Mouse (Mus musculus) megakaryocyte, adult 5-6 weeks (primary cell): ENCODE data around the gene Pwwp2b. TPM values are rescaled to one million over a fixed set of nuclear protein-coding genes. Genes with fewer than 3 reads are reported as not detected.

Experiments used
- ATAC-seq: 2 replicates; pipeline ENCODE4 v1.8.0; 2016; ENCODE audit warnings: mild to moderate bottlenecking, inconsistent platforms; ENCODE audit not compliant: poor library complexity, severe bottlenecking
- total RNA-seq, 2 experiments: library from RNA; stranded (forward) in 1 of 2; stranded (reverse) in 1 of 2; fragments of 153-499, 151-499 nt in 1 of 2; fragments of 221-1000, 200-1000 nt in 1 of 2; gene quantifications; 2 replicates each; pipeline versions ENCODE4 v1.2.3 to v1.2.4; 2015 to 2017

Pwwp2b gene
- total RNA-seq, 2 experiments from 2014 or later = 2.6 to 3.3 TPM

- no peak for ATAC-seq
Measured at GRCm38 (mm10) chr7:139224070-139224469, 24.2 kb upstream of the Pwwp2b start.

GRCm38 (mm10) chr7:139224725-139225124 lies 23.6 kb upstream of the Pwwp2b start:
- ATAC-seq = peak; percentile 92

GRCm38 (mm10) chr7:139226416-139226815 lies 21.9 kb upstream of the Pwwp2b start:
- no peak for ATAC-seq

GRCm38 (mm10) chr7:139228447-139229171 lies 19.7 kb upstream of the Pwwp2b start:
- ATAC-seq = no peak

- no peak for ATAC-seq
Measured at GRCm38 (mm10) chr7:139229837-139230236, 18.4 kb upstream of the Pwwp2b start.

- ATAC-seq = no peak
Measured at GRCm38 (mm10) chr7:139230241-139230640, 18.0 kb upstream of the Pwwp2b start.

- ATAC-seq = peak; percentile 97
Measured at GRCm38 (mm10) chr7:139233714-139234113, 14.6 kb upstream of the Pwwp2b start.

- peak; percentile 62 for ATAC-seq
Measured at GRCm38 (mm10) chr7:139234426-139235188, 13.7 kb upstream of the Pwwp2b start.

- ATAC-seq = no peak
Measured at GRCm38 (mm10) chr7:139235651-139236358, 12.5 kb upstream of the Pwwp2b start.

GRCm38 (mm10) chr7:139239432-139239831 lies 8.8 kb upstream of the Pwwp2b start:
- no peak for ATAC-seq

- no peak for ATAC-seq
Measured at GRCm38 (mm10) chr7:139246086-139246485, 2.2 kb upstream of the Pwwp2b start.

- ATAC-seq = peak; percentile 6
Measured at GRCm38 (mm10) chr7:139246931-139247880, 1.1 kb upstream of the Pwwp2b start.

GRCm38 (mm10) chr7:139248615-139249405 lies 528 bp downstream of the Pwwp2b start:
- peak; percentile 35 for ATAC-seq

GRCm38 (mm10) chr7:139249406-139250210 lies 1.3 kb downstream of the Pwwp2b start:
- ATAC-seq = no peak

- ATAC-seq = no peak
Measured at GRCm38 (mm10) chr7:139251881-139252301, 3.6 kb downstream of the Pwwp2b start.

- ATAC-seq = no peak
Measured at GRCm38 (mm10) chr7:139252566-139252965, 4.3 kb downstream of the Pwwp2b start.

GRCm38 (mm10) chr7:139252986-139253385 lies 4.7 kb downstream of the Pwwp2b start:
- ATAC-seq = no peak

GRCm38 (mm10) chr7:139253462-139253861 lies 5.2 kb downstream of the Pwwp2b start:
- ATAC-seq = no peak

GRCm38 (mm10) chr7:139254626-139255025 lies 6.3 kb downstream of the Pwwp2b start:
- no peak for ATAC-seq
